Mouse (Mus musculus) hindbrain, postnatal 0 days (tissue): ENCODE measurements around the gene Htra2. TPM values are rescaled to one million over a fixed set of nuclear protein-coding genes. Genes with fewer than 3 reads are reported as not detected.

Experiments used
- ATAC-seq: fragments of 200-750 bp; cut with Nextera tagmentation; 2 replicates; pipeline ENCODE4 v1.8.0; 2017; ENCODE audit warnings: mild to moderate bottlenecking, moderate TSS enrichment, moderate library complexity
- DNase-seq: peaks from one replicate; pipeline ENCODE4 v3.0.0-alpha.2; 2015; ENCODE audit warnings: low spot score
- H3K27ac ChIP-seq: fragments of 300-500 bp; sonication (generic); 2 replicates; pipeline ENCODE4 v1.5.1; 2014; ENCODE audit warnings: mild to moderate bottlenecking
- H3K27me3 ChIP-seq: fragments of 300-500 bp; sonication (generic); 2 replicates; pipeline ENCODE4 v1.6.1; 2014; ENCODE audit warnings: low read length, mixed read lengths; ENCODE audit not compliant: insufficient read depth
- H3K36me3 ChIP-seq: fragments of 300-500 bp; sonication (generic); 2 replicates; pipeline ENCODE4 v1.6.1; 2014; ENCODE audit warnings: low read length, mixed read lengths; ENCODE audit not compliant: insufficient read depth
- H3K4me1 ChIP-seq: fragments of 300-500 bp; sonication (generic); 2 replicates; pipeline ENCODE4 v1.6.1; 2014; ENCODE audit warnings: antibody characterized with exemption, low read length, mixed read lengths; ENCODE audit not compliant: insufficient read depth
- H3K4me2 ChIP-seq: fragments of 300-500 bp; sonication (generic); 2 replicates; pipeline ENCODE4 v1.6.1; 2014; ENCODE audit warnings: low read depth, mild to moderate bottlenecking, low read length, moderate library complexity, mixed read lengths
- H3K4me3 ChIP-seq: fragments of 300-500 bp; sonication (generic); 2 replicates; pipeline ENCODE4 v1.5.1; 2014; ENCODE audit warnings: low read length
- H3K9ac ChIP-seq: fragments of 300-500 bp; sonication (generic); replicated peaks from 2 replicates; pipeline ENCODE4 v1.6.1; 2014; ENCODE audit warnings: mild to moderate bottlenecking, low read length, moderate library complexity, mixed read lengths
- H3K9me3 ChIP-seq: fragments of 300-500 bp; sonication (generic); 2 replicates; pipeline ENCODE4 v1.6.1; 2016; ENCODE audit warnings: low read length, mixed read lengths
- CTCF ChIP-seq: IDR thresholded peaks from 2 replicates; pipeline ENCODE4 v1.5.1; 2016; ENCODE audit warnings: antibody characterized with exemption, control low read depth, low read depth
- WGBS: fragments of 180-500 bp; shearing (Covaris S2); extraction: QIAGEN DNeasy Blood & Tissue Kit; methylation state at CpG from one replicate; pipeline ENCODE4 v1.1.7; 2014; 5-methylcytosine and 5-hydroxymethylcytosine counted together
- polyA plus RNA-seq: library from polyadenylated mRNA; unstranded; fragments of >200 nt; fragmentation: Nextera tagmentation; extraction: Ambion mirVana; gene quantifications from 2 replicates; pipeline ENCODE4 v1.2.1, GENCODE M21; 2015
- total RNA-seq: library from RNA; depleted of rRNA; stranded (reverse); fragments of >200 nt; gene quantifications from 2 replicates; pipeline ENCODE4 v1.2.3, GENCODE M21; 2014

Htra2 gene
- total and polyA plus RNA-seq, 2 experiments from 2014 or later: 48.4 to 82.9 TPM

DNA sequence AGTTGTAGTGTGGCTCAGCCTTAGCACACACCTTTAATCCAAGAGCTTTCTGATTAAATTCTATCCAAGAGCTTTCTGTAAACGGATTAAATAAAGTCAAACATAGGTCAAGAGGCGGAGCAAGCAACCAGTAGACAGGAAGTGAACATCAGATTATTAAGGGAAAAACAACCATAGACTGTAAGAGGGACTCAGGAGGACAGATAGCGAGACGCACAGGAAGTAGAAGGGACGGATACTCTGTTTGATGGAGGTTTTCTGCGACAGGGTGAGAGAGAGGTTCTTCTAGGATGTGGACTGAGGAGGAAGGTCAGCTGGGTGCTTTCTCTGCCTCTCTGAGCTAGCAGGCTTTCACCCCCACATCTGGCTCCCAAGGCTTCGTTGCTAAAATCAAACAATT, 45.1 kb downstream of the Htra2 start:
- H3K9me3 ChIP-seq: no peaks in the 10 kb centered on the region
- H3K9ac ChIP-seq: no peak overlapping the region
- no peak overlapping the region for H3K4me2 ChIP-seq
- H3K4me3 ChIP-seq: no peak overlapping the region
- no peaks in the 10 kb centered on the region for H3K36me3 ChIP-seq
- 75% methylated on average over 7 of the region's 7 CpGs for WGBS
- TF ChIP-seq CTCF: no peak
- ATAC-seq (no peak), DNase-seq (no peak)
- H3K27me3 ChIP-seq: no peaks in the 10 kb centered on the region
- no peaks in the 10 kb centered on the region for H3K4me1 ChIP-seq
- no peak overlapping the region for H3K27ac ChIP-seq

DNA sequence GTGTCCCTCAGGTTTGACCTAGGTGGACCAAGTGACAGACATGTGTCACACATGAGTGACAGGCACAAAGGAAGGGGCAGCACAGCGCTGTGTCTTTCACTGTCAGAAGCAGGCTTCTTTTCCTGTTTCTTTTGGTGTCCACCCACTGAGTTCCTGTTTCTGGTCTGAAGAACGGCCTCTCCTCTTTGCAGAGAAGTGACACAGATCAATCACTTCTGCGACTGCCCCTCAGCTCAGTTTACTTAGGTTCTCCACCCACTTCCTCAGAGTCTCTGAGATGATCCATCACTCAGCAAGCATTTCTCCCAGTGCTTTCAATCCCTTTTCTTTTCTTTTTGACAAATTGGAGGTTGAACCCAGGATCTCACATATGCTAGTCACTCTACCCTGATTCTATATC, 46.4 kb downstream of the Htra2 start:
- ATAC-seq: no peak
- WGBS: 57% methylated on average over 3 of the region's 3 CpGs

DNA sequence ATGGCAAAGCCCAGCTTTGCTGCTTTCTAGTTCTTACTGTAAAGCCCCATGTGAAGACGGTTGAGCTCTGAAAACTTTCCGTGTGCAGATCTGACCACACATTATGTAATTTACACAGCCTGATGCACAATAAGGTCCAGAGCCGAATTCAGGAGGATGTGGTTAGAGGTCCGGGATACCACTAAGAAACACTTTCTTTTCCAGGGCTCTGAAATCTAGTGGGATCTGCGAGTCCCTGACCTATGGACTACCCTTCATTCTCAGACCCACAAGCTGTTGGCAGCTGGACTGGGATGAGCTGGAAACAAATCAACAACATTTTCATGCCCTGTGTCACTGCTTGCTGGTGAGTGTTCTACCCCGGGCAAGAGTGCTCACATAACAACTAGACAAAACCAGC, 49.0 kb downstream of the Htra2 start:
- H3K4me1 ChIP-seq: no peaks in the 10 kb centered on the region
- H3K27ac ChIP-seq: no peak overlapping the region
- no peak for TF ChIP-seq CTCF
- H3K4me3 ChIP-seq: no peak overlapping the region
- no peaks in the 10 kb centered on the region for H3K27me3 ChIP-seq
- no peaks in the 10 kb centered on the region for H3K9me3 ChIP-seq
- no peak overlapping the region for H3K4me2 ChIP-seq
- 88% methylated on average over 6 of the region's 6 CpGs for WGBS
- ATAC-seq (no peak), DNase-seq (no peak)
- no peak overlapping the region for H3K9ac ChIP-seq
- no peaks in the 10 kb centered on the region for H3K36me3 ChIP-seq

More for the DNA sequence above, 46.4 kb downstream of the Htra2 start:
- H3K9ac ChIP-seq: no peak overlapping the region
- H3K36me3 ChIP-seq: no peaks in the 10 kb centered on the region
- DNase-seq: no peak
- H3K4me1 ChIP-seq: no peaks in the 10 kb centered on the region
- H3K4me2 ChIP-seq: no peak overlapping the region
- H3K27ac ChIP-seq: no peak overlapping the region
- no peaks in the 10 kb centered on the region for H3K27me3 ChIP-seq
- no peaks in the 10 kb centered on the region for H3K9me3 ChIP-seq
- H3K4me3 ChIP-seq: no peak overlapping the region
- no peak for TF ChIP-seq CTCF

DNA sequence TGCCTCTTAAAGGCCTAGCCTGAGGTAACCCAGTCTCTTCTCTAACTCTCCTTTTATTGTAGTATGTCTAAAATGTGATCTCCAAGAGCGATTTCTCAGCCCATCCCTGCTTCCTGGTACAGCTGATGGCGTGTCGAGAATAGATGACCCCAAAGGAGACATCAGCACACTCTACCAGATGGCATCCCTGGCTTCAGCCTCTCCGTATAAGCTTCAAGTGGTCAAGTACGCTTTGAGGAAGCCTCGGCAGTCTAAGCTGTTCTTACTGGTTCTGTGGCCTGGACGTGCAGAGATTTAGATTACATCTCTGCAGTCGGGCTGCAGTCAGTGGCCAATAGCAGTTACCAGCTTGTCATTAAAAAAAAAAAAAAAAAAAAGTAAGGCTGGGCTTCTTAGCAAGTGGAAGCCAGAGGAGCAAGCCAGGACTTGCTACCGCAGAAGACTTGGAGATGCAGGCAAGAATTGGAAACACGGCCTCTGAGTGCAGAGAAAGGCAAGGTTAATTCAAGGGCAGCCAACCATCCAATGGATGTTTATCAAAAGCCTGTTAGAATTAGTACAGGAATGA, 49.5 kb downstream of the Htra2 start:
- Histone ChIP-seq H3K4me2 (no peak overlapping the region), H3K4me1 (no peaks in the 10 kb centered on the region), H3K4me3 (no peak overlapping the region), H3K27ac (no peak overlapping the region), H3K27me3 (no peaks in the 10 kb centered on the region), H3K9ac (no peak overlapping the region), H3K9me3 (no peaks in the 10 kb centered on the region), H3K36me3 (no peaks in the 10 kb centered on the region)
- no peak for TF ChIP-seq CTCF
- no peak for ATAC-seq
- no peak for DNase-seq
- WGBS: 83% methylated on average over 10 of the region's 10 CpGs

DNA sequence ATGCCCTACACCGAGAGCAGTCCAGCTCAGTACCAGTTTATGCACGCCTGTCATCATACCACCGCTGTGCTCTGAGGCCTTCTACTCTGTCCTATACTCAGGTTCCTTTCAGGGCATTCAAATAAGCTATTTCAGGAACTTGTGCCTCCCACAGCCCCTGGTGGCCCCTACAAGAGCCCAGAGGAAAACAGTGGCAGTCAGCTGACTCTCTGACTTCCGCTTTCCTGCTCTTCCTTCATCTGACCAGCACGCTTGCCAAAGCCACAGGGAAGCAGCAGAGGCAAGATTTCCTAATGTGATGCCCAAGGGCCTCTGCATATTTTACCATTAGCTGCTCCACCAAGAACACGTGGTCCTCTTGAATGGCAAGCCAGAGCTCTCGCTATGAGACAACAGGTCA, 50.2 kb downstream of the Htra2 start:
- WGBS: 51% methylated on average over 7 of the region's 7 CpGs

DNA sequence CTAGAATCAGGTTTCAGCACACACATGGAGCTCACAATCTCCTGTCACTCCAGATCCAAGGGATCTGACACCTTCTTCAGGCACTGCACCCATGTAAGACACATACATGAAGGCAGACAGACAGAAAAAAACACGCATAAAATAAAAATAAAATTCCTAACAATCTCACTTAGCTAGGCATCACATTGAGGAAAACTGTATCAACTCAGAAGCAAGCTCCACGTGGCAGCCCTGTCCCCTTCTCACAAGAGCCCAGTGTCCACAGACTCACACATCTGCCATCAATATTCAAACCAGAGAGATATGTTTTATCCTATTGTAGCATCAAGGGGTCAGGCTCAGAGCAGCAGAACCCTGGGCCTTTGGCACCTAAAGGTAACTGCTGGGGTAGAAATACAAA, 50.8 kb downstream of the Htra2 start:
- Histone ChIP-seq H3K9me3 (no peaks in the 10 kb centered on the region), H3K27ac (no peak overlapping the region), H3K27me3 (no peaks in the 10 kb centered on the region), H3K4me1 (no peaks in the 10 kb centered on the region), H3K9ac (no peak overlapping the region), H3K4me2 (no peak overlapping the region), H3K36me3 (no peaks in the 10 kb centered on the region), H3K4me3 (no peak overlapping the region)
- no peak for TF ChIP-seq CTCF
- ATAC-seq (no peak), DNase-seq (no peak)
- 80% methylated on average over 2 of the region's 2 CpGs for WGBS

More for the DNA sequence above, 50.2 kb downstream of the Htra2 start:
- Histone ChIP-seq H3K36me3 (no peaks in the 10 kb centered on the region), H3K9ac (no peak overlapping the region), H3K4me2 (no peak overlapping the region), H3K27me3 (no peaks in the 10 kb centered on the region), H3K4me1 (no peaks in the 10 kb centered on the region), H3K27ac (no peak overlapping the region), H3K4me3 (no peak overlapping the region), H3K9me3 (no peaks in the 10 kb centered on the region)
- DNase-seq (no peak), ATAC-seq (no peak)
- TF ChIP-seq CTCF: no peak

DNA sequence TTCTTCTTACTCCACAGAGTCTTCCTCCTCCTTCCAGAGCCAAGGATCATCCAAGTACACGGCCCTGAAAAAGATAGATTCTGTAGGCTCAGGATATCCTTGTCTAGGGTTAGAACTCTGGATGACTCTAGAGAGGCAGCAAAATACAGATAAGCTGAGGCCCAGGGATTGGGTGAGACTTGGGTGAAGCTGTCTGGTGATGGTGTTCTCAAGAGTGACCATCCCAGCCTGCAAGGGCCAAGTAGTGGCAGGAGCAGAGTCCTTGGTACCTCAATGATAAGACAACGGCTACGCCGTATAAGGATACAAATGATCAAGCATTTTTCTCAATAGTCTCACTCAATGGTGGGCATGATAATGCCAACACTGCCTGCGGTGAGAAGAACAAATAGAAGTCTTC, 51.2 kb downstream of the Htra2 start:
- no peak for DNase-seq
- no peaks in the 10 kb centered on the region for H3K9me3 ChIP-seq
- H3K4me3 ChIP-seq: no peak overlapping the region
- no peaks in the 10 kb centered on the region for H3K4me1 ChIP-seq
- no peak for TF ChIP-seq CTCF
- H3K4me2 ChIP-seq: no peak overlapping the region
- ATAC-seq: no peak
- H3K9ac ChIP-seq: no peak overlapping the region
- 82% methylated on average over 5 of the region's 5 CpGs for WGBS
- H3K27me3 ChIP-seq: no peaks in the 10 kb centered on the region
- H3K36me3 ChIP-seq: no peaks in the 10 kb centered on the region
- no peak overlapping the region for H3K27ac ChIP-seq
